Mouse (Mus musculus): ENCODE measurements around the gene Abcb4.

DNA sequence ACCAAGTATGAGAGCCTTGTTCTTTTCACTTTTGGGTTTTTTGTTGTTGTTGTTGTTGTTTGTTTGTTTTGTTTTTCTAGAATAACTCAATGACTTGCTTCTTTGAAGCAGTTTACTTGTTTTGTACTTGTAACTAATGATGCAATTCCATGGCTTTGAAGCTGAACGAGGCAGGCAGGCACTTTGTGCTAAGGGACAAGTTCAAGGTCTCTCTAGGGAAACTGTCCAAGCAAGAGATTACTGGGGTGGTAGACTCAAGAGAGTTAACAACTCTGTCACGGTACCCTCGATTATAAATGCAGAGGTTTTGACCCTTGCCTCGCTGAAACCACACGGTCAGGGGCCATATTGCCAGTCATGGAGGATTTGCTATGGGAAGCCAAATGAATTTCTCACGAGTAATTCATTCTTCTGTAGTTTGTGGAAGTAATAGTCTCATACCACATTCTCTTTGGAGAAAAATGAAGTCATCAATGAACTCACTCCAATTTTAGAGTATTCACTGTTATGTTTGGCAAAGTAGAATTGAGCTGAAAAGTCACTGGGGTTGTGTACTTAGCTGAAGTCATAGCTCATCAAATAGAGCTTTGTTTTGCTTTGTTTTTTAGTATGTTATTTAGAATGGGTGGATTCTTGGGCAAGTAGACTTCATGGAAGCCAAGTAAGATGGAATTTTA, 8.8 kb downstream of the Abcb4 start:
- TF ChIP-seq CTCF (IDR thresholded peaks at IDR 0.05; ENCODE audit: borderline replicate concordance, extremely low read depth, insufficient read depth, insufficient read length) (no peak), POLR2A (IDR thresholded peaks at IDR 0.05; ENCODE audit: borderline replicate concordance, extremely low read depth, insufficient read depth, insufficient read length, poor library complexity, severe bottlenecking) (no peak)
